Mouse (Mus musculus): ENCODE measurements at regions not wholly inside any gene's neighbourhood (a gene's known extent, or its start where the extent isn't known, plus 50 kb on each side); places are given as distances from the start of the nearest gene placed in this dataset.

GRCm38 (mm10) chr6:103927094-103927493 is 416.7 kb downstream of the Chl1 start:
- H3K27me3 ChIP-seq (replicated peaks): no peaks in the 10 kb centered on the region
- no peak overlapping the region for H3K4me3 ChIP-seq (replicated peaks)
- H3K9me3 ChIP-seq: no peaks in the 10 kb centered on the region
- H3K9ac ChIP-seq: no peak overlapping the region
- 85% methylated on average over 3 of the region's 3 CpGs for WGBS
- no peaks in the 10 kb centered on the region for H3K4me1 ChIP-seq (replicated peaks)
- no peaks in the 10 kb centered on the region for H3K36me3 ChIP-seq
- no peak for ATAC-seq
- H3K4me2 ChIP-seq (replicated peaks): no peak overlapping the region
- no peak overlapping the region for H3K27ac ChIP-seq

- WGBS: 62% methylated on average over 5 of the region's 5 CpGs
- no peaks in the 10 kb centered on the region for H3K9me3 ChIP-seq
- H3K9ac ChIP-seq: no peak overlapping the region
- H3K4me3 ChIP-seq (replicated peaks): no peak overlapping the region
- no peaks in the 10 kb centered on the region for H3K4me1 ChIP-seq (replicated peaks)
- H3K27me3 ChIP-seq (replicated peaks): no peaks in the 10 kb centered on the region
- no peak overlapping the region for H3K27ac ChIP-seq
- no peaks in the 10 kb centered on the region for H3K36me3 ChIP-seq
- ATAC-seq: no peak
- no peak overlapping the region for H3K4me2 ChIP-seq (replicated peaks)
Observed at GRCm38 (mm10) chr6:103940345-103940744, 430.0 kb downstream of the Chl1 start.

- H3K9ac ChIP-seq: no peak overlapping the region
- H3K4me2 ChIP-seq (replicated peaks): no peak overlapping the region
- no peak overlapping the region for H3K4me3 ChIP-seq (replicated peaks)
- no peaks in the 10 kb centered on the region for H3K4me1 ChIP-seq (replicated peaks)
- no peaks in the 10 kb centered on the region for H3K9me3 ChIP-seq
- WGBS: 65% methylated on average over 2 of the region's 2 CpGs
- no peak overlapping the region for H3K27ac ChIP-seq
- no peak for ATAC-seq
- H3K36me3 ChIP-seq: no peaks in the 10 kb centered on the region
- no peaks in the 10 kb centered on the region for H3K27me3 ChIP-seq (replicated peaks)
Observed at GRCm38 (mm10) chr6:103944361-103944760, 434.0 kb downstream of the Chl1 start.

GRCm38 (mm10) chr6:103947474-103947873 is 437.1 kb downstream of the Chl1 start:
- WGBS: 72% methylated on average over 3 of the region's 3 CpGs
- no peaks in the 10 kb centered on the region for H3K4me1 ChIP-seq (replicated peaks)
- no peak overlapping the region for H3K4me3 ChIP-seq (replicated peaks)
- no peak overlapping the region for H3K9ac ChIP-seq
- H3K27ac ChIP-seq: no peak overlapping the region
- ATAC-seq: no peak
- no peaks in the 10 kb centered on the region for H3K36me3 ChIP-seq
- H3K27me3 ChIP-seq (replicated peaks): no peaks in the 10 kb centered on the region
- H3K4me2 ChIP-seq (replicated peaks): no peak overlapping the region
- no peaks in the 10 kb centered on the region for H3K9me3 ChIP-seq

- Histone ChIP-seq H3K27ac (no peak overlapping the region), H3K9me3 (no peaks in the 10 kb centered on the region), H3K4me2 (replicated peaks) (no peak overlapping the region), H3K4me1 (replicated peaks) (no peaks in the 10 kb centered on the region), H3K27me3 (replicated peaks) (no peaks in the 10 kb centered on the region), H3K36me3 (no peaks in the 10 kb centered on the region), H3K4me3 (replicated peaks) (no peak overlapping the region), H3K9ac (no peak overlapping the region)
- no peak for ATAC-seq
- 74% methylated on average over 1 of the region's 1 CpGs for WGBS
Observed at GRCm38 (mm10) chr6:103953134-103953771, 442.9 kb downstream of the Chl1 start.

- H3K4me2 ChIP-seq (replicated peaks): no peak overlapping the region
- ATAC-seq: no peak
- no peaks in the 10 kb centered on the region for H3K9me3 ChIP-seq
- no peaks in the 10 kb centered on the region for H3K4me1 ChIP-seq (replicated peaks)
- H3K9ac ChIP-seq: no peak overlapping the region
- no peak overlapping the region for H3K27ac ChIP-seq
- H3K36me3 ChIP-seq: no peaks in the 10 kb centered on the region
- 87% methylated on average over 2 of the region's 2 CpGs for WGBS
- H3K27me3 ChIP-seq (replicated peaks): no peaks in the 10 kb centered on the region
- no peak overlapping the region for H3K4me3 ChIP-seq (replicated peaks)
Observed at GRCm38 (mm10) chr6:103959002-103959401, 448.6 kb downstream of the Chl1 start.

GRCm38 (mm10) chr6:103967811-103968420 is 457.5 kb downstream of the Chl1 start:
- ATAC-seq: no peak; the same call in 1 of the 2 replicates
- 63% methylated on average over 1 of the region's 1 CpGs for WGBS

GRCm38 (mm10) chr6:103999186-103999585 is 488.8 kb downstream of the Chl1 start:
- Histone ChIP-seq H3K4me2 (replicated peaks) (no peak overlapping the region), H3K27ac (no peak overlapping the region), H3K4me1 (replicated peaks) (no peaks in the 10 kb centered on the region), H3K9ac (no peak overlapping the region), H3K27me3 (replicated peaks) (no peaks in the 10 kb centered on the region), H3K9me3 (no peaks in the 10 kb centered on the region), H3K4me3 (replicated peaks) (no peak overlapping the region), H3K36me3 (no peaks in the 10 kb centered on the region)
- no peak for ATAC-seq
- 85% methylated on average over 1 of the region's 1 CpGs for WGBS

More at GRCm38 (mm10) chr6:103967811-103968420, 457.5 kb downstream of the Chl1 start:
- Histone ChIP-seq H3K9ac (no peak overlapping the region), H3K4me2 (replicated peaks) (no peak overlapping the region), H3K27ac (no peak overlapping the region), H3K4me3 (replicated peaks) (no peak overlapping the region), H3K4me1 (replicated peaks) (no peaks in the 10 kb centered on the region), H3K9me3 (no peaks in the 10 kb centered on the region), H3K36me3 (no peaks in the 10 kb centered on the region), H3K27me3 (replicated peaks) (no peaks in the 10 kb centered on the region)

- H3K4me1 ChIP-seq (replicated peaks): no peaks in the 10 kb centered on the region
- H3K9me3 ChIP-seq: no peaks in the 10 kb centered on the region
- H3K36me3 ChIP-seq: no peaks in the 10 kb centered on the region
- H3K27me3 ChIP-seq (replicated peaks): no peaks in the 10 kb centered on the region
- no peak overlapping the region for H3K4me2 ChIP-seq (replicated peaks)
- WGBS: 13% methylated on average over 9 of the region's 9 CpGs
- no peak overlapping the region for H3K27ac ChIP-seq
- H3K4me3 ChIP-seq (replicated peaks): no peak overlapping the region
- no peak overlapping the region for H3K9ac ChIP-seq
- ATAC-seq: no peak
Observed at GRCm38 (mm10) chr6:104028439-104029091, 464.0 kb upstream of the Cntn6 start.

- no peaks in the 10 kb centered on the region for H3K9me3 ChIP-seq
- H3K4me1 ChIP-seq (replicated peaks): no peaks in the 10 kb centered on the region
- H3K4me3 ChIP-seq (replicated peaks): no peak overlapping the region
- no peak overlapping the region for H3K27ac ChIP-seq
- no peak overlapping the region for H3K9ac ChIP-seq
- no peak overlapping the region for H3K4me2 ChIP-seq (replicated peaks)
- no peaks in the 10 kb centered on the region for H3K36me3 ChIP-seq
- no peaks in the 10 kb centered on the region for H3K27me3 ChIP-seq (replicated peaks)
- no peak for ATAC-seq
Observed at GRCm38 (mm10) chr6:104038853-104039252, 453.7 kb upstream of the Cntn6 start.

GRCm38 (mm10) chr6:104040450-104040849 is 452.1 kb upstream of the Cntn6 start:
- no peak overlapping the region for H3K9ac ChIP-seq
- no peaks in the 10 kb centered on the region for H3K9me3 ChIP-seq
- no peak overlapping the region for H3K4me3 ChIP-seq (replicated peaks)
- no peaks in the 10 kb centered on the region for H3K4me1 ChIP-seq (replicated peaks)
- no peak overlapping the region for H3K4me2 ChIP-seq (replicated peaks)
- 82% methylated on average over 2 of the region's 2 CpGs for WGBS
- H3K36me3 ChIP-seq: no peaks in the 10 kb centered on the region
- no peak overlapping the region for H3K27ac ChIP-seq
- no peak for ATAC-seq
- H3K27me3 ChIP-seq (replicated peaks): no peaks in the 10 kb centered on the region

GRCm38 (mm10) chr6:104055996-104056395 is 436.6 kb upstream of the Cntn6 start:
- no peak for ATAC-seq
- 86% methylated on average over 1 of the region's 1 CpGs for WGBS

More at GRCm38 (mm10) chr6:104055996-104056395, 436.6 kb upstream of the Cntn6 start:
- no peaks in the 10 kb centered on the region for H3K36me3 ChIP-seq
- no peaks in the 10 kb centered on the region for H3K9me3 ChIP-seq
- H3K4me3 ChIP-seq (replicated peaks): no peak overlapping the region
- H3K27ac ChIP-seq: no peak overlapping the region
- H3K4me1 ChIP-seq (replicated peaks): no peaks in the 10 kb centered on the region
- H3K4me2 ChIP-seq (replicated peaks): no peak overlapping the region
- H3K9ac ChIP-seq: no peak overlapping the region
- H3K27me3 ChIP-seq (replicated peaks): no peaks in the 10 kb centered on the region
